Mouse (Mus musculus) small intestine, adult 2 months (tissue): ENCODE results near the gene Glp2r. TPM values are rescaled to one million over a fixed set of nuclear protein-coding genes. Genes with fewer than 3 reads are reported as not detected.
A peak's percentile ranks its signal among the peaks of the same experiment; 100 is the strongest.

Source experiments
- H3K27ac ChIP-seq: fragments of 200-500 bp; 2 replicates; pipeline ENCODE4 v1.5.1; 2012; ENCODE audit warnings: low read depth, low read length, control low read depth, inconsistent platforms; ENCODE audit not compliant: insufficient read depth
- H3K27me3 ChIP-seq: fragments of 200-500 bp; 2 replicates; pipeline ENCODE4 v1.6.1; 2012; ENCODE audit warnings: mild to moderate bottlenecking, moderate library complexity, low read length, inconsistent platforms; ENCODE audit not compliant: control insufficient read depth, insufficient read depth
- H3K36me3 ChIP-seq: fragments of 200-500 bp; 2 replicates; pipeline ENCODE4 v1.6.1; 2012; ENCODE audit warnings: mild to moderate bottlenecking, low read length, control low read depth, inconsistent platforms; ENCODE audit not compliant: control insufficient read depth, insufficient read depth
- H3K4me1 ChIP-seq: fragments of 200-500 bp; 2 replicates; pipeline ENCODE4 v1.6.1; 2012; ENCODE audit warnings: low read length, inconsistent platforms, mixed read lengths; ENCODE audit not compliant: control insufficient read depth, insufficient read depth, insufficient read length
- H3K4me3 ChIP-seq: fragments of 200-500 bp; 2 replicates; pipeline ENCODE4 v1.5.1; 2012; ENCODE audit warnings: low read depth, mild to moderate bottlenecking, control low read depth, inconsistent platforms, low read length, moderate library complexity
- CTCF ChIP-seq: fragments of 200-500 bp; IDR thresholded peaks from 2 replicates; pipeline ENCODE4 v1.5.1; 2012; ENCODE audit warnings: low read depth, mild to moderate bottlenecking, control low read depth, inconsistent platforms, low read length, moderate library complexity, mixed read lengths; ENCODE audit not compliant: insufficient replicate concordance, insufficient read length; ENCODE audit errors: extremely low read depth
- POLR2A ChIP-seq: fragments of 200-500 bp; IDR thresholded peaks from 2 replicates; pipeline ENCODE4 v1.6.1; 2012; ENCODE audit warnings: low read depth, mild to moderate bottlenecking, control low read depth, inconsistent platforms, low read length, moderate library complexity
- WGBS: fragments of 180-500 bp; shearing (Covaris S2); methylation state at CpG from one replicate; pipeline ENCODE4 v1.1.7; 2018; 5-methylcytosine and 5-hydroxymethylcytosine counted together
- polyA plus RNA-seq: library from polyadenylated mRNA; depleted of rRNA; stranded (reverse); fragments of >200 nt; gene quantifications from 2 replicates; pipeline ENCODE4 v1.2.3, GENCODE M21; 2012

Gene Glp2r
- polyA plus RNA-seq, 1 experiment = 2.1 TPM

- Histone ChIP-seq H3K36me3 (no peaks in the 10 kb centered on the region), H3K27ac (no peak overlapping the region), H3K27me3 (no peaks in the 10 kb centered on the region), H3K4me1 (no peaks in the 10 kb centered on the region), H3K4me3 (no peak overlapping the region)
- TF ChIP-seq CTCF (no peak), POLR2A (no peak)
- 78% methylated on average over 4 of the region's 4 CpGs for WGBS
These were observed 58.0 kb downstream of the Glp2r start for GRCm38 (mm10) chr11:67712976-67713375.

- Histone ChIP-seq H3K4me1 (no peaks in the 10 kb centered on the region), H3K27me3 (no peaks in the 10 kb centered on the region), H3K27ac (no peak within 1 kb of the TSS), H3K36me3 (no peaks in the 10 kb centered on the region), H3K4me3 (no peak within 1 kb of the TSS)
- 72% methylated on average over 7 of the region's 7 CpGs for WGBS
- no peak for TF ChIP-seq POLR2A
- no peak for TF ChIP-seq CTCF
These were observed 76.1 kb downstream of the Glp2r start, which contains the start of gene Rcvrn for GRCm38 (mm10) chr11:67694703-67695376. Gene Rcvrn, plus strand, starts transcription at chr11:67695326.

- 73% methylated on average over 2 of the region's 2 CpGs for WGBS
- H3K27me3 ChIP-seq = no peaks in the 10 kb centered on the region
These were observed 84.8 kb downstream of the Glp2r start for GRCm38 (mm10) chr11:67686109-67686508.

GRCm38 (mm10) chr11:67681871-67682270 lies 89.1 kb downstream of the Glp2r start:
- Histone ChIP-seq H3K27me3 (no peaks in the 10 kb centered on the region), H3K27ac (no peak overlapping the region), H3K4me1 (no peaks in the 10 kb centered on the region), H3K4me3 (no peak overlapping the region), H3K36me3 (no peaks in the 10 kb centered on the region)
- TF ChIP-seq CTCF = no peak
- no peak for TF ChIP-seq POLR2A
- WGBS = 81% methylated on average over 3 of the region's 3 CpGs

More at GRCm38 (mm10) chr11:67686109-67686508, 84.8 kb downstream of the Glp2r start:
- Histone ChIP-seq H3K4me3 (no peak overlapping the region), H3K27ac (no peak overlapping the region), H3K4me1 (no peaks in the 10 kb centered on the region), H3K36me3 (no peaks in the 10 kb centered on the region)
- TF ChIP-seq CTCF (no peak), POLR2A (no peak)

GRCm38 (mm10) chr11:67679930-67680329 lies 91.0 kb downstream of the Glp2r start:
- H3K4me3 ChIP-seq = no peak overlapping the region
- 81% methylated on average over 2 of the region's 2 CpGs for WGBS
- TF ChIP-seq CTCF (no peak), POLR2A (no peak)

GRCm38 (mm10) chr11:67679300-67679699 lies 91.7 kb downstream of the Glp2r start:
- Histone ChIP-seq H3K36me3 (no peaks in the 10 kb centered on the region), H3K27ac (no peak overlapping the region), H3K4me3 (no peak overlapping the region), H3K27me3 (no peaks in the 10 kb centered on the region), H3K4me1 (no peaks in the 10 kb centered on the region)
- TF ChIP-seq CTCF = no peak
- TF ChIP-seq POLR2A = no peak
- 65% methylated on average over 5 of the region's 5 CpGs for WGBS

More at GRCm38 (mm10) chr11:67679930-67680329, 91.0 kb downstream of the Glp2r start:
- no peak overlapping the region for H3K27ac ChIP-seq
- no peaks in the 10 kb centered on the region for H3K36me3 ChIP-seq
- H3K27me3 ChIP-seq = no peaks in the 10 kb centered on the region
- no peaks in the 10 kb centered on the region for H3K4me1 ChIP-seq

GRCm38 (mm10) chr11:67675562-67676540 lies 95.1 kb downstream of the Glp2r start:
- H3K36me3 ChIP-seq = no peaks in the 10 kb centered on the region
- no peak overlapping the region for H3K4me3 ChIP-seq
- TF ChIP-seq CTCF (peak; percentile 59; the same call in 1 of the 2 replicates), POLR2A (no peak)
- H3K27me3 ChIP-seq = no peaks in the 10 kb centered on the region
- H3K27ac ChIP-seq = no peak overlapping the region
- WGBS = 52% methylated on average over 12 of the region's 12 CpGs
- no peaks in the 10 kb centered on the region for H3K4me1 ChIP-seq
